Mouse (Mus musculus): ENCODE measurements at regions not wholly inside any gene's neighbourhood (a gene's known extent, or its start where the extent isn't known, plus 50 kb on each side); places are given as distances from the start of the nearest gene placed in this dataset.

DNA sequence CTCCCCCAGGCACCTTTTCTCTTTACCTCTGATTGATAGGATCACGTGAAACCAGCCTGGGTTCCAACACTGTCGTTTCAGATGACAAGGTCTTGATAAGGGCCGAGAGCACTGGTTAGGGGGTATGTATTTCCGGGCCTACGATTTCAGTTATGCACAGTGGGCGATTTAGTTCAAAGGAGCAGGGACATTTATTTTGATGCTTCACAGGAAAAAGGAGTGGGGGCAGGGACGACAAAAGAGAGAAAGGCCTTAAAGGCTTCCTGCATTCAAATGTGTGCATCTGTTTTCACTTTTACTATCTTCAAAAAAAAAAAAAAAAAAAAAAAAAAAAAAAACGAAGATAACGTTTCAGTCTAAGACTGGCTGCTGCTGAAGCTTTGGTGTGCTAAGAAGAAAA, 783.7 kb downstream of the Car8 start:
- TF ChIP-seq CTCF (IDR thresholded peaks at IDR 0.05) (no peak), EP300 (IDR thresholded peaks at IDR 0.05) (no peak)

All from lung, postnatal 0 days (tissue).